Mouse (Mus musculus) cortical plate, adult 2 months (tissue): ENCODE data around the gene Tbc1d14. TPM values are rescaled to one million over a fixed set of nuclear protein-coding genes. Genes with fewer than 3 reads are reported as not detected.

Experiments
- H3K27ac ChIP-seq: fragments of 200-500 bp; 2 replicates; pipeline ENCODE4 v1.5.1; 2012; ENCODE audit warnings: low read length, control low read depth, inconsistent platforms; ENCODE audit not compliant: insufficient read depth
- H3K4me1 ChIP-seq: fragments of 200-500 bp; 2 replicates; pipeline ENCODE4 v1.6.1; 2011; ENCODE audit warnings: low read length; ENCODE audit not compliant: control insufficient read depth, insufficient read depth
- H3K4me3 ChIP-seq: fragments of 200-500 bp; 2 replicates; pipeline ENCODE4 v1.5.1; 2011; ENCODE audit warnings: mild to moderate bottlenecking, low read length, control low read depth; ENCODE audit not compliant: insufficient read depth
- CTCF ChIP-seq: fragments of 200-500 bp; IDR thresholded peaks from 2 replicates; pipeline ENCODE4 v1.5.1; 2011; ENCODE audit warnings: mild to moderate bottlenecking, control low read depth, low read length; ENCODE audit not compliant: insufficient read depth; ENCODE audit errors: extremely low read depth
- POLR2A ChIP-seq: fragments of 200-500 bp; IDR thresholded peaks from 2 replicates; pipeline ENCODE4 v1.6.1; 2011; ENCODE audit warnings: mild to moderate bottlenecking, low read length, control low read depth; ENCODE audit not compliant: insufficient read depth; ENCODE audit errors: extremely low read depth
- polyA plus RNA-seq: library from polyadenylated mRNA; depleted of rRNA; stranded (reverse); fragments of >200 nt; gene quantifications from 2 replicates; pipeline ENCODE4 v1.2.3, GENCODE M21; 2012

Tbc1d14 gene
- polyA plus RNA-seq, 1 experiment: 67.0 TPM

- H3K27ac ChIP-seq: no peak overlapping the region
- peaks cover 4% of the 10 kb centered on the region for H3K4me1 ChIP-seq
- TF ChIP-seq CTCF (no peak), POLR2A (no peak)
Observed at GRCm38 (mm10) chr5:36558526-36558925, 34.5 kb downstream of the Tbc1d14 start.

GRCm38 (mm10) chr5:36557584-36558308 is 35.3 kb downstream of the Tbc1d14 start:
- Histone ChIP-seq H3K4me3 (no peak overlapping the region), H3K4me1 (peaks cover 4% of the 10 kb centered on the region), H3K27ac (no peak overlapping the region)
- TF ChIP-seq POLR2A (no peak), CTCF (no peak)

More at GRCm38 (mm10) chr5:36558526-36558925, 34.5 kb downstream of the Tbc1d14 start:
- H3K4me3 ChIP-seq: no peak overlapping the region

- no peak overlapping the region for H3K27ac ChIP-seq
- H3K4me3 ChIP-seq: no peak overlapping the region
- peaks cover under 1% of the 10 kb centered on the region for H3K4me1 ChIP-seq
- no peak for TF ChIP-seq POLR2A
- TF ChIP-seq CTCF: no peak
Observed at GRCm38 (mm10) chr5:36556906-36557305, 36.2 kb downstream of the Tbc1d14 start.

- TF ChIP-seq POLR2A (no peak), CTCF (no peak)
- Histone ChIP-seq H3K27ac (no peak overlapping the region), H3K4me3 (no peak overlapping the region), H3K4me1 (no peaks in the 10 kb centered on the region; the same call in 1 of the 2 replicates)
Observed at GRCm38 (mm10) chr5:36556289-36556688, 36.8 kb downstream of the Tbc1d14 start.

GRCm38 (mm10) chr5:36554496-36554895 is 38.6 kb downstream of the Tbc1d14 start:
- no peak for TF ChIP-seq POLR2A
- TF ChIP-seq CTCF: no peak
- H3K4me1 ChIP-seq: peaks cover 5% of the 10 kb centered on the region
- no peak overlapping the region for H3K4me3 ChIP-seq
- H3K27ac ChIP-seq: no peak overlapping the region

- Histone ChIP-seq H3K4me3 (no peak overlapping the region), H3K4me1 (peaks cover 5% of the 10 kb centered on the region), H3K27ac (no peak overlapping the region)
- TF ChIP-seq CTCF (no peak), POLR2A (no peak)
Observed at GRCm38 (mm10) chr5:36553886-36554285, 39.2 kb downstream of the Tbc1d14 start.

GRCm38 (mm10) chr5:36553056-36553606 is 39.9 kb downstream of the Tbc1d14 start:
- no peak overlapping the region for H3K4me3 ChIP-seq
- H3K27ac ChIP-seq: no peak overlapping the region
- peaks cover 5% of the 10 kb centered on the region for H3K4me1 ChIP-seq
- no peak for TF ChIP-seq CTCF
- TF ChIP-seq POLR2A: no peak

GRCm38 (mm10) chr5:36552391-36552790 is 40.7 kb downstream of the Tbc1d14 start:
- peaks cover 5% of the 10 kb centered on the region for H3K4me1 ChIP-seq
- TF ChIP-seq CTCF (no peak), POLR2A (no peak)
- H3K4me3 ChIP-seq: no peak overlapping the region
- no peak overlapping the region for H3K27ac ChIP-seq

GRCm38 (mm10) chr5:36549243-36549642 is 43.8 kb downstream of the Tbc1d14 start:
- H3K4me3 ChIP-seq: no peak overlapping the region
- TF ChIP-seq POLR2A: no peak
- TF ChIP-seq CTCF: no peak
- peaks cover 5% of the 10 kb centered on the region for H3K4me1 ChIP-seq
- no peak overlapping the region for H3K27ac ChIP-seq

- H3K27ac ChIP-seq: no peak overlapping the region
- H3K4me3 ChIP-seq: no peak overlapping the region
- no peak for TF ChIP-seq POLR2A
- TF ChIP-seq CTCF: no peak
- H3K4me1 ChIP-seq: no peaks in the 10 kb centered on the region; the same call in 1 of the 2 replicates
Observed at GRCm38 (mm10) chr5:36544765-36545164, 48.3 kb downstream of the Tbc1d14 start.
